Mouse (Mus musculus) heart, embryonic 16.5 days (tissue): Measurements from ENCODE around the gene Rab25. TPM values are rescaled to one million over a fixed set of nuclear protein-coding genes. Genes with fewer than 3 reads are reported as not detected.
"Not testable (repeated sequence)": the region's sequence is repeated elsewhere in the genome, so short reads cannot be mapped to it uniquely, and the experiment has no call there.

ENCODE experiments used
- ATAC-seq: fragments of 200-750 bp; cut with Nextera tagmentation; replicated peaks from 2 replicates; pipeline ENCODE4 v1.8.0; 2017; ENCODE audit warnings: moderate number of reproducible peaks; ENCODE audit not compliant: insufficient read depth, low FRiP score; ENCODE audit errors: extremely low read depth
- H3K27ac ChIP-seq: fragments of 300-500 bp; sonication (generic); 2 replicates; pipeline ENCODE4 v1.5.1; 2014; ENCODE audit warnings: mild to moderate bottlenecking, low read length, control low read depth, moderate library complexity
- H3K27me3 ChIP-seq: fragments of 300-500 bp; sonication (generic); 2 replicates; pipeline ENCODE4 v1.6.1; 2014; ENCODE audit warnings: low read length, mixed read lengths; ENCODE audit not compliant: control insufficient read depth, insufficient read depth
- H3K36me3 ChIP-seq: fragments of 300-500 bp; sonication (generic); 2 replicates; pipeline ENCODE4 v1.6.1; 2014; ENCODE audit not compliant: control insufficient read depth, insufficient read depth
- H3K4me1 ChIP-seq: fragments of 300-500 bp; sonication (generic); 2 replicates; pipeline ENCODE4 v1.6.1; 2014; ENCODE audit warnings: low read length, mixed read lengths; ENCODE audit not compliant: control insufficient read depth, insufficient read depth
- H3K4me2 ChIP-seq: fragments of 300-500 bp; sonication (generic); 2 replicates; pipeline ENCODE4 v1.6.1; 2014; ENCODE audit warnings: low read depth, mild to moderate bottlenecking, control low read depth, low read length
- H3K4me3 ChIP-seq: fragments of 300-500 bp; sonication (generic); 2 replicates; pipeline ENCODE4 v1.5.1; 2014; ENCODE audit warnings: mild to moderate bottlenecking, control low read depth, low read length
- H3K9ac ChIP-seq: fragments of 300-500 bp; sonication (generic); 2 replicates; pipeline ENCODE4 v1.6.1; 2014; ENCODE audit warnings: low read length, control low read depth
- H3K9me3 ChIP-seq: fragments of 300-500 bp; sonication (generic); replicated peaks from 2 replicates; pipeline ENCODE4 v1.6.1; 2016; ENCODE audit warnings: low read length; ENCODE audit not compliant: control insufficient read depth
- WGBS: fragments of 180-500 bp; shearing (Covaris S2); extraction: QIAGEN DNeasy Blood & Tissue Kit; methylation state at CpG from one replicate; pipeline ENCODE4 v1.1.7; 2014; 5-methylcytosine and 5-hydroxymethylcytosine counted together
- polyA plus RNA-seq: library from polyadenylated mRNA; unstranded; fragments of >200 nt; fragmentation: Nextera tagmentation; extraction: Ambion mirVana; gene quantifications from 2 replicates; pipeline ENCODE4 v1.2.1, GENCODE M21; 2015

Rab25 gene
- polyA plus RNA-seq, 1 experiment from 2014 or later = 2.2 TPM

GRCm38 (mm10) chr3:88585769-88586168 lies 37.7 kb upstream of the Rab25 start:
- H3K27ac ChIP-seq = no peak overlapping the region

GRCm38 (mm10) chr3:88579454-88580117 lies 31.5 kb upstream of the Rab25 start:
- Histone ChIP-seq H3K9ac (peak overlapping the region; percentile 89), H3K27me3 (no peaks in the 10 kb centered on the region), H3K4me2 (peak overlapping the region; percentile 95), H3K4me3 (peak overlapping the region; percentile 89), H3K27ac (peak overlapping the region; percentile 75), H3K9me3 (no peaks in the 10 kb centered on the region), H3K4me1 (peaks cover 9% of the 10 kb centered on the region), H3K36me3 (peaks cover 17% of the 10 kb centered on the region; the same call in 1 of the 2 replicates)
- WGBS = under 1% methylated on average over 34 of the region's 34 CpGs
- ATAC-seq = peak; percentile 85

More at GRCm38 (mm10) chr3:88585769-88586168, 37.7 kb upstream of the Rab25 start:
- no peak for ATAC-seq
- H3K36me3 ChIP-seq = peaks cover 40% of the 10 kb centered on the region
- 83% methylated on average over 6 of the region's 6 CpGs for WGBS
- H3K9me3 ChIP-seq = no peaks in the 10 kb centered on the region
- H3K4me3 ChIP-seq = no peak overlapping the region
- no peaks in the 10 kb centered on the region for H3K27me3 ChIP-seq
- H3K9ac ChIP-seq = no peak overlapping the region
- no peak overlapping the region for H3K4me2 ChIP-seq
- peaks cover 3% of the 10 kb centered on the region; the same call in 1 of the 2 replicates for H3K4me1 ChIP-seq

- H3K27ac ChIP-seq = no peak overlapping the region; the same call in 1 of the 2 replicates
- no peaks in the 10 kb centered on the region for H3K9me3 ChIP-seq
- 46% methylated on average over 8 of the region's 8 CpGs for WGBS
- peaks cover 9% of the 10 kb centered on the region for H3K4me1 ChIP-seq
- H3K4me3 ChIP-seq = peak overlapping the region; percentile 89
- peaks cover 16% of the 10 kb centered on the region; the same call in 1 of the 2 replicates for H3K36me3 ChIP-seq
- ATAC-seq = no peak
- H3K4me2 ChIP-seq = peak overlapping the region; percentile 95
- H3K27me3 ChIP-seq = no peaks in the 10 kb centered on the region
- H3K9ac ChIP-seq = peak overlapping the region; percentile 89
Measured at GRCm38 (mm10) chr3:88578498-88579424, 30.7 kb upstream of the Rab25 start.

- H3K9ac ChIP-seq, H3K4me3 ChIP-seq, H3K36me3 ChIP-seq, H3K4me2 ChIP-seq, H3K4me1 ChIP-seq, H3K9me3 ChIP-seq, ATAC-seq, H3K27me3 ChIP-seq, H3K27ac ChIP-seq: not testable (repeated sequence)
- 74% methylated on average over 5 of the region's 5 CpGs for WGBS
Measured at GRCm38 (mm10) chr3:88577846-88578245, 29.7 kb upstream of the Rab25 start.

GRCm38 (mm10) chr3:88575540-88575939 lies 27.4 kb upstream of the Rab25 start, which contains the start of gene Ssr2:
Ssr2 (plus strand) TSS chr3:88575876.
- WGBS = 85% methylated on average over 3 of the region's 3 CpGs
- peaks cover 6% of the 10 kb centered on the region for H3K4me1 ChIP-seq
- H3K9ac ChIP-seq = no peak within 1 kb of the TSS
- no peak within 1 kb of the TSS for H3K27ac ChIP-seq
- no peaks in the 10 kb centered on the region for H3K27me3 ChIP-seq
- no peaks in the 10 kb centered on the region for H3K9me3 ChIP-seq
- H3K4me2 ChIP-seq = no peak within 1 kb of the TSS
- no peak for ATAC-seq
- H3K36me3 ChIP-seq = no peaks in the 10 kb centered on the region
- no peak within 1 kb of the TSS for H3K4me3 ChIP-seq

GRCm38 (mm10) chr3:88573810-88574209 lies 25.7 kb upstream of the Rab25 start:
- peaks cover 12% of the 10 kb centered on the region for H3K36me3 ChIP-seq
- ATAC-seq = no peak
- H3K9me3 ChIP-seq = no peaks in the 10 kb centered on the region
- no peaks in the 10 kb centered on the region for H3K27me3 ChIP-seq
- H3K27ac ChIP-seq = no peak overlapping the region
- 75% methylated on average over 2 of the region's 2 CpGs for WGBS
- H3K4me1 ChIP-seq = no peaks in the 10 kb centered on the region
- no peak overlapping the region for H3K4me3 ChIP-seq
- H3K4me2 ChIP-seq = no peak overlapping the region
- no peak overlapping the region for H3K9ac ChIP-seq

GRCm38 (mm10) chr3:88572835-88573234 lies 24.7 kb upstream of the Rab25 start:
- no peak overlapping the region for H3K4me2 ChIP-seq
- no peak overlapping the region for H3K27ac ChIP-seq
- H3K36me3 ChIP-seq = peaks cover 20% of the 10 kb centered on the region
- no peaks in the 10 kb centered on the region for H3K4me1 ChIP-seq
- H3K9ac ChIP-seq = no peak overlapping the region
- no peak for ATAC-seq
- H3K4me3 ChIP-seq = no peak overlapping the region
- no peaks in the 10 kb centered on the region for H3K27me3 ChIP-seq
- H3K9me3 ChIP-seq = no peaks in the 10 kb centered on the region
- 65% methylated on average over 2 of the region's 2 CpGs for WGBS

GRCm38 (mm10) chr3:88571856-88572255 lies 23.8 kb upstream of the Rab25 start:
- WGBS = 92% methylated on average over 1 of the region's 1 CpGs
- no peak for ATAC-seq
- H3K4me3 ChIP-seq = no peak overlapping the region
- H3K27ac ChIP-seq = no peak overlapping the region
- peaks cover 26% of the 10 kb centered on the region for H3K36me3 ChIP-seq
- H3K4me2 ChIP-seq = no peak overlapping the region
- H3K9me3 ChIP-seq = no peaks in the 10 kb centered on the region
- H3K4me1 ChIP-seq = no peaks in the 10 kb centered on the region
- no peak overlapping the region for H3K9ac ChIP-seq
- no peaks in the 10 kb centered on the region for H3K27me3 ChIP-seq

- no peak for ATAC-seq
- H3K9me3 ChIP-seq = no peaks in the 10 kb centered on the region
- H3K4me2 ChIP-seq = no peak overlapping the region
- H3K36me3 ChIP-seq = peaks cover 40% of the 10 kb centered on the region
- H3K27ac ChIP-seq = no peak overlapping the region
- H3K4me3 ChIP-seq = no peak overlapping the region
- 89% methylated on average over 10 of the region's 10 CpGs for WGBS
- no peaks in the 10 kb centered on the region for H3K27me3 ChIP-seq
- H3K9ac ChIP-seq = no peak overlapping the region
- 0 out of 2 replicates have a peak, but pooled peaks cover 3% of the 10 kb centered on the region for H3K4me1 ChIP-seq
Measured at GRCm38 (mm10) chr3:88570341-88570740, 22.2 kb upstream of the Rab25 start.
